Mouse (Mus musculus) layer of hippocampus, postnatal 25 days (tissue): ENCODE data around the gene Dok4. TPM values are rescaled to one million over a fixed set of nuclear protein-coding genes. Genes with fewer than 3 reads are reported as not detected.
"Not testable (repeated sequence)": the region's sequence is repeated elsewhere in the genome, so short reads cannot be mapped to it uniquely, and the experiment has no call there.

ENCODE experiments used
- DNase-seq, 2 experiments: peaks; one replicate each; pipeline ENCODE4 v3.0.0; 2022; ENCODE audit warnings: mixed read lengths in 2 of 2, low spot score in 1 of 2; ENCODE audit errors: extremely low spot score in 1 of 2
- total RNA-seq, 2 experiments: library from RNA; stranded (reverse); gene quantifications; 2 replicates each; pipeline ENCODE4 v1.2.3; 2021

Gene Dok4
- total RNA-seq, 2 experiments from 2014 or later: 31.2 to 32.7 TPM

GRCm38 (mm10) chr8:94857011-94857345, 19.2 kb downstream of the Dok4 start:
- no peak for DNase-seq

GRCm38 (mm10) chr8:94854761-94855160, 21.4 kb downstream of the Dok4 start:
- not testable (repeated sequence) for DNase-seq

GRCm38 (mm10) chr8:94850049-94850448, 26.1 kb downstream of the Dok4 start:
- DNase-seq: no peak

- DNase-seq: no peak
Observed at GRCm38 (mm10) chr8:94841183-94841582, 34.9 kb downstream of the Dok4 start.

GRCm38 (mm10) chr8:94838600-94838999, 37.5 kb downstream of the Dok4 start:
- DNase-seq: peak in 1 of 2 experiments; percentile 63

GRCm38 (mm10) chr8:94837662-94838574, 38.2 kb downstream of the Dok4 start, which contains the start of the genes Coq9 and Ciapin1:
Gene Coq9 (plus strand): TSS chr8:94838321.
Gene Ciapin1 (minus strand): TSS chr8:94838358.
- peak; percentile 87 to 89 for DNase-seq

GRCm38 (mm10) chr8:94836456-94837240, 39.5 kb downstream of the Dok4 start:
- no peak for DNase-seq

GRCm38 (mm10) chr8:94835751-94836150, 40.4 kb downstream of the Dok4 start:
- not testable (repeated sequence) for DNase-seq

GRCm38 (mm10) chr8:94833901-94834405, 42.2 kb downstream of the Dok4 start:
- DNase-seq: not testable (repeated sequence)

GRCm38 (mm10) chr8:94828284-94828683, 47.8 kb downstream of the Dok4 start:
- DNase-seq: no peak

- no peak for DNase-seq
Observed at GRCm38 (mm10) chr8:94826210-94826609, 49.9 kb downstream of the Dok4 start.

GRCm38 (mm10) chr8:94825170-94825569, 51.0 kb downstream of the Dok4 start:
- no peak for DNase-seq

GRCm38 (mm10) chr8:94822637-94823560, 53.2 kb downstream of the Dok4 start:
- peak in 1 of 2 experiments; percentile 68 for DNase-seq

- no peak for DNase-seq
Observed at GRCm38 (mm10) chr8:94821381-94821780, 54.7 kb downstream of the Dok4 start.

GRCm38 (mm10) chr8:94820553-94820952, 55.6 kb downstream of the Dok4 start:
- DNase-seq: no peak

GRCm38 (mm10) chr8:94819671-94820179, 56.4 kb downstream of the Dok4 start:
- no peak for DNase-seq

- DNase-seq: no peak
Observed at GRCm38 (mm10) chr8:94817933-94818332, 58.2 kb downstream of the Dok4 start.

GRCm38 (mm10) chr8:94814556-94814955, 61.6 kb downstream of the Dok4 start:
- peak in 1 of 2 experiments; percentile 59 for DNase-seq
